Mouse (Mus musculus): ENCODE results near the gene P2ry1. TPM values are rescaled to one million over a fixed set of nuclear protein-coding genes. Genes with fewer than 3 reads are reported as not detected.
A peak's percentile ranks its signal among the peaks of the same experiment; 100 is the strongest.

P2ry1 gene
- polyA plus RNA-seq, 1 experiment = 0.08 TPM

GRCm38 (mm10) chr3:61000747-61001146 lies 1.8 kb upstream of the P2ry1 start:
- H3K4me1 ChIP-seq (ENCODE audit: control insufficient read depth) = peaks cover 28% of the 10 kb centered on the region
- H3K9me3 ChIP-seq (ENCODE audit: control insufficient read depth, low read length) = no peaks in the 10 kb centered on the region
- H3K36me3 ChIP-seq (ENCODE audit: control insufficient read depth) = no peaks in the 10 kb centered on the region
- peaks cover 22% of the 10 kb centered on the region for H3K27me3 ChIP-seq (ENCODE audit: control insufficient read depth)
- no peak overlapping the region for H3K4me3 ChIP-seq (replicated peaks)
- TF ChIP-seq TAL1 (IDR thresholded peaks at IDR 0.05; ENCODE audit: low read length) (no peak), GATA1 (IDR thresholded peaks at IDR 0.05; ENCODE audit: low read length) (no peak)

- no peak for TF ChIP-seq TAL1 (IDR thresholded peaks at IDR 0.05; ENCODE audit: low read length)
- no peak for TF ChIP-seq GATA1 (IDR thresholded peaks at IDR 0.05; ENCODE audit: low read length)
- Histone ChIP-seq H3K36me3 (ENCODE audit: control insufficient read depth) (no peaks in the 10 kb centered on the region), H3K9me3 (ENCODE audit: control insufficient read depth, low read length) (no peaks in the 10 kb centered on the region), H3K4me3 (replicated peaks) (peak overlapping the region; percentile 74), H3K27me3 (ENCODE audit: control insufficient read depth) (peaks cover 22% of the 10 kb centered on the region), H3K4me1 (ENCODE audit: control insufficient read depth) (peaks cover 28% of the 10 kb centered on the region)
Measured at GRCm38 (mm10) chr3:61001852-61002586, 576 bp upstream of the P2ry1 start.

- no peak for TF ChIP-seq GATA1 (IDR thresholded peaks at IDR 0.05; ENCODE audit: low read length)
- TF ChIP-seq TAL1 (IDR thresholded peaks at IDR 0.05; ENCODE audit: low read length) = no peak
- Histone ChIP-seq H3K4me1 (ENCODE audit: control insufficient read depth) (peaks cover 28% of the 10 kb centered on the region), H3K36me3 (ENCODE audit: control insufficient read depth) (no peaks in the 10 kb centered on the region), H3K9me3 (ENCODE audit: control insufficient read depth, low read length) (no peaks in the 10 kb centered on the region), H3K4me3 (replicated peaks) (no peak overlapping the region), H3K27me3 (ENCODE audit: control insufficient read depth) (peaks cover 22% of the 10 kb centered on the region)
Measured at GRCm38 (mm10) chr3:61004611-61005010, 2.0 kb downstream of the P2ry1 start.

- TF ChIP-seq GATA1 (IDR thresholded peaks at IDR 0.05; ENCODE audit: low read length) = no peak
- no peak for TF ChIP-seq TAL1 (IDR thresholded peaks at IDR 0.05; ENCODE audit: low read length)
- Histone ChIP-seq H3K4me1 (ENCODE audit: control insufficient read depth) (no peaks in the 10 kb centered on the region), H3K9me3 (ENCODE audit: control insufficient read depth, low read length) (no peaks in the 10 kb centered on the region), H3K4me3 (replicated peaks) (no peak overlapping the region), H3K27me3 (ENCODE audit: control insufficient read depth) (no peaks in the 10 kb centered on the region), H3K36me3 (ENCODE audit: control insufficient read depth) (no peaks in the 10 kb centered on the region)
Measured at GRCm38 (mm10) chr3:61011660-61012059, 9.1 kb downstream of the P2ry1 start.

GRCm38 (mm10) chr3:61012550-61012949 lies 10.0 kb downstream of the P2ry1 start:
- no peaks in the 10 kb centered on the region for H3K9me3 ChIP-seq (ENCODE audit: control insufficient read depth, low read length)
- TF ChIP-seq GATA1 (IDR thresholded peaks at IDR 0.05; ENCODE audit: low read length) (no peak), TAL1 (IDR thresholded peaks at IDR 0.05; ENCODE audit: low read length) (no peak)

GRCm38 (mm10) chr3:61016733-61017132 lies 14.1 kb downstream of the P2ry1 start:
- TF ChIP-seq TAL1 (IDR thresholded peaks at IDR 0.05; ENCODE audit: low read length) (no peak), GATA1 (IDR thresholded peaks at IDR 0.05; ENCODE audit: low read length) (no peak)
- no peak overlapping the region for H3K4me3 ChIP-seq (replicated peaks)

More at GRCm38 (mm10) chr3:61012550-61012949, 10.0 kb downstream of the P2ry1 start:
- no peaks in the 10 kb centered on the region for H3K4me1 ChIP-seq (ENCODE audit: control insufficient read depth)
- no peak overlapping the region for H3K4me3 ChIP-seq (replicated peaks)
- no peaks in the 10 kb centered on the region for H3K27me3 ChIP-seq (ENCODE audit: control insufficient read depth)
- H3K36me3 ChIP-seq (ENCODE audit: control insufficient read depth) = no peaks in the 10 kb centered on the region

GRCm38 (mm10) chr3:61032100-61032499 lies 29.5 kb downstream of the P2ry1 start:
- Histone ChIP-seq H3K27me3 (ENCODE audit: control insufficient read depth) (no peaks in the 10 kb centered on the region), H3K36me3 (ENCODE audit: control insufficient read depth) (no peaks in the 10 kb centered on the region), H3K4me3 (replicated peaks) (no peak overlapping the region), H3K4me1 (ENCODE audit: control insufficient read depth) (no peaks in the 10 kb centered on the region), H3K9me3 (ENCODE audit: control insufficient read depth, low read length) (no peaks in the 10 kb centered on the region)
- TF ChIP-seq GATA1 (IDR thresholded peaks at IDR 0.05; ENCODE audit: low read length) (no peak), TAL1 (IDR thresholded peaks at IDR 0.05; ENCODE audit: low read length) (no peak)

More at GRCm38 (mm10) chr3:61016733-61017132, 14.1 kb downstream of the P2ry1 start:
- H3K4me1 ChIP-seq (ENCODE audit: control insufficient read depth) = no peaks in the 10 kb centered on the region
- H3K27me3 ChIP-seq (ENCODE audit: control insufficient read depth) = no peaks in the 10 kb centered on the region
- H3K36me3 ChIP-seq (ENCODE audit: control insufficient read depth) = no peaks in the 10 kb centered on the region
- no peaks in the 10 kb centered on the region for H3K9me3 ChIP-seq (ENCODE audit: control insufficient read depth, low read length)

GRCm38 (mm10) chr3:61035633-61036032 lies 33.0 kb downstream of the P2ry1 start:
- Histone ChIP-seq H3K27me3 (ENCODE audit: control insufficient read depth) (no peaks in the 10 kb centered on the region), H3K4me1 (ENCODE audit: control insufficient read depth) (no peaks in the 10 kb centered on the region), H3K36me3 (ENCODE audit: control insufficient read depth) (no peaks in the 10 kb centered on the region), H3K4me3 (replicated peaks) (no peak overlapping the region), H3K9me3 (ENCODE audit: control insufficient read depth, low read length) (no peaks in the 10 kb centered on the region)
- TF ChIP-seq GATA1 (IDR thresholded peaks at IDR 0.05; ENCODE audit: low read length) (no peak), TAL1 (IDR thresholded peaks at IDR 0.05; ENCODE audit: low read length) (no peak)

GRCm38 (mm10) chr3:61039916-61040315 lies 37.3 kb downstream of the P2ry1 start:
- Histone ChIP-seq H3K4me3 (replicated peaks) (no peak overlapping the region), H3K9me3 (ENCODE audit: control insufficient read depth, low read length) (no peaks in the 10 kb centered on the region), H3K4me1 (ENCODE audit: control insufficient read depth) (no peaks in the 10 kb centered on the region), H3K36me3 (ENCODE audit: control insufficient read depth) (no peaks in the 10 kb centered on the region), H3K27me3 (ENCODE audit: control insufficient read depth) (no peaks in the 10 kb centered on the region)
- TF ChIP-seq TAL1 (IDR thresholded peaks at IDR 0.05; ENCODE audit: low read length) = no peak
- TF ChIP-seq GATA1 (IDR thresholded peaks at IDR 0.05; ENCODE audit: low read length) = no peak
